Mouse (Mus musculus) heart, postnatal 0 days (tissue): Measurements from ENCODE around the gene Kctd11.

Experiments used
- CTCF ChIP-seq: IDR thresholded peaks from 2 replicates; pipeline ENCODE4 v1.5.1; 2016; ENCODE audit warnings: antibody characterized with exemption, control low read depth, low read depth
- EP300 ChIP-seq: IDR thresholded peaks from 2 replicates; pipeline ENCODE4 v1.6.1; 2016; ENCODE audit warnings: antibody characterized with exemption, low read depth

DNA sequence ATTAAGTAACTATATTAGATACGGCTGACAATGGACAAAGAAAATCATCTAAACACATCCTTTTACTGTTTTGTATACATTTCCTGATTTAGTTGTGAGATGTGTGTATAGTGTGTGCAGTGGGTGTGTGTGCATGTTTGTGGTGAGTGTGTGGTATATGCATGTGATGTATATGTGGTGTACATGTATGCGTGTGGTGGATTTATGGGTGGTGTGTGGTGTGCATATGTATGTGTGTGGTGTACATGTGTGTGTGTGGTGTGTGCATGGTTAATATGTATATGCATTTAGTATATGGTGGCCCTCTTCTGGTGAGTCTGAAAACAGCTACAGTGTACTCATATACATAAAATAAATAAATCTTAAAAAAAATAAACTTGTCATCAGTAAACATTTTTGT, 46.3 kb upstream of the Kctd11 start:
- TF ChIP-seq CTCF (no peak), EP300 (no peak)
